ENCODE assay signal across 7 mouse cellular contexts in genomic region chr17:7946053-7946627, GRCm38 (mm10). TPM values are rescaled to one million over a fixed set of nuclear protein-coding genes. Genes with fewer than 3 reads are reported as not detected.
A peak's percentile ranks its signal among the peaks of the same experiment; 100 is the strongest.
DNase-seq lines count a peak whose midpoint lies in the region; ATAC-seq and TF ChIP-seq lines count a peak whose summit lies in the region.
"Not testable (repeated sequence)": the region's sequence is repeated elsewhere in the genome, so short reads cannot be mapped to it uniquely, and the experiment has no call there.

No protein-coding gene starts in this region.

- H3K4me3 ChIP-seq in bone marrow, adult 2 months (replicated peaks; ENCODE audit: control insufficient read depth, low read depth, low read length) = peak overlapping the region; percentile 90
- peak overlapping the region; percentile 55 for H3K4me3 ChIP-seq in heart, embryonic 11.5 days (ENCODE audit: low read depth, low read length)
- peak overlapping the region; percentile 52 for H3K4me3 ChIP-seq in intestine, embryonic 14.5 days (ENCODE audit: low read depth, low read length)
- H3K4me3 ChIP-seq in limb, embryonic 14.5 days (replicated peaks; ENCODE audit: low read length) = peak overlapping the region; percentile 49
- peak overlapping the region; percentile 40 for H3K4me3 ChIP-seq in macrophage (ENCODE audit: inconsistent target)
- H3K4me3 ChIP-seq in neural tube, embryonic 11.5 days (ENCODE audit: low read depth, low read length) = peak overlapping the region; percentile 48

- TF ChIP-seq CTCF in bone marrow, adult 2 months (IDR thresholded peaks at IDR 0.05; ENCODE audit: control insufficient read depth, insufficient read depth, low read length) = not testable (repeated sequence)

- not testable (repeated sequence) for H3K4me1 ChIP-seq in bone marrow, adult 2 months (ENCODE audit: control insufficient read depth, insufficient read depth, low read length); heart, embryonic 11.5 days (ENCODE audit: control insufficient read depth, insufficient read depth, low read length); intestine, embryonic 14.5 days (replicated peaks; ENCODE audit: control insufficient read depth, insufficient read depth, low read length); limb, embryonic 14.5 days (ENCODE audit: control insufficient read depth, insufficient read depth, low read length); neural tube, embryonic 11.5 days (ENCODE audit: control insufficient read depth, insufficient read depth, low read length)

- peak overlapping the region; percentile 43; the same call in 1 of the 2 replicates for H3K9ac ChIP-seq in heart, embryonic 11.5 days (ENCODE audit: low read depth, low read length)
- H3K9ac ChIP-seq in intestine, embryonic 14.5 days (ENCODE audit: low read length) = 0 out of 2 replicates have a peak overlapping the region, but pooled peaks have one; percentile 30
- H3K9ac ChIP-seq in limb, embryonic 14.5 days (ENCODE audit: low read depth, low read length, severe bottlenecking) = peak overlapping the region; percentile 54
- not testable (repeated sequence) for H3K9ac ChIP-seq in neural tube, embryonic 11.5 days (ENCODE audit: low read length)

- not testable (repeated sequence) for DNase-seq in intestine, embryonic 14.5 days (ENCODE audit: low spot score); limb, embryonic 14.5 days (ENCODE audit: low spot score); neural tube, embryonic 11.5 days (ENCODE audit: low spot score)

- not testable (repeated sequence) for H3K9me3 ChIP-seq in heart, embryonic 11.5 days (replicated peaks; ENCODE audit: control insufficient read depth, low read length); intestine, embryonic 14.5 days (ENCODE audit: control insufficient read depth, low read length); limb, embryonic 14.5 days (ENCODE audit: control insufficient read depth, low read length); neural tube, embryonic 11.5 days (ENCODE audit: control insufficient read depth, low read length)

- peak; percentile 27 for ATAC-seq in erythroid progenitor cell, adult 5-6 weeks (replicated peaks; ENCODE audit: low FRiP score, poor library complexity, severe bottlenecking)
- ATAC-seq in heart, embryonic 11.5 days (replicated peaks; ENCODE audit: insufficient number of reproducible peaks, low FRiP score, low TSS enrichment) = not testable (repeated sequence)
- peak; percentile 54 for ATAC-seq in intestine, embryonic 14.5 days (replicated peaks; ENCODE audit: low FRiP score, low TSS enrichment, low read depth)
- peak; percentile 54 for ATAC-seq in limb, embryonic 14.5 days (ENCODE audit: low FRiP score, low read depth)
- peak; percentile 24; the same call in 1 of the 2 replicates for ATAC-seq in neural tube, embryonic 11.5 days (ENCODE audit: insufficient read depth, low FRiP score, low TSS enrichment)

- 2% methylated on average over 19 of the region's 27 CpGs for WGBS in bone marrow, adult 2 months
- WGBS in heart, embryonic 11.5 days (ENCODE audit: insufficient replicate concordance) = 0% methylated on average over 15 of the region's 27 CpGs
- WGBS in intestine, embryonic 14.5 days = 0% methylated on average over 15 of the region's 27 CpGs
- 0% methylated on average over 11 of the region's 27 CpGs for WGBS in limb, embryonic 14.5 days
- 0% methylated on average over 2 of the region's 27 CpGs for WGBS in macrophage (ENCODE audit: missing documents)
- under 1% methylated on average over 14 of the region's 27 CpGs for WGBS in neural tube, embryonic 11.5 days

- not testable (repeated sequence) for H3K36me3 ChIP-seq in heart, embryonic 11.5 days (ENCODE audit: control insufficient read depth, insufficient read depth, low read length); intestine, embryonic 14.5 days (ENCODE audit: control insufficient read depth, insufficient read depth, low read length); limb, embryonic 14.5 days (ENCODE audit: control insufficient read depth, insufficient read depth, low read length); macrophage (ENCODE audit: inconsistent target); neural tube, embryonic 11.5 days (ENCODE audit: control insufficient read depth, insufficient read depth, low read length)

- not testable (repeated sequence) for H3K79me2 ChIP-seq in macrophage (ENCODE audit: inconsistent target)

- not testable (repeated sequence) for H3K27me3 ChIP-seq in heart, embryonic 11.5 days (ENCODE audit: control insufficient read depth, insufficient read depth, low read length); intestine, embryonic 14.5 days (replicated peaks; ENCODE audit: control insufficient read depth, insufficient read depth, low read length); limb, embryonic 14.5 days (ENCODE audit: control insufficient read depth, insufficient read depth, low read length); neural tube, embryonic 11.5 days (ENCODE audit: control insufficient read depth, insufficient read depth, low read length)

- H3K27ac ChIP-seq in bone marrow, adult 2 months (ENCODE audit: control insufficient read depth, insufficient read depth, low read depth, low read length, poor library complexity) = peak overlapping the region; percentile 59
- H3K27ac ChIP-seq in heart, embryonic 11.5 days (ENCODE audit: low read depth, low read length); intestine, embryonic 14.5 days (ENCODE audit: low read depth); macrophage: not testable (repeated sequence)
- H3K27ac ChIP-seq in limb, embryonic 14.5 days (replicated peaks; ENCODE audit: low read depth, low read length) = peak overlapping the region; percentile 79; the same call in 1 of the 2 replicates
- peak overlapping the region; percentile 53; the same call in 1 of the 2 replicates for H3K27ac ChIP-seq in neural tube, embryonic 11.5 days (ENCODE audit: low read depth, low read length)

- peak overlapping the region; percentile 52 for H3K4me2 ChIP-seq in heart, embryonic 11.5 days
- H3K4me2 ChIP-seq in intestine, embryonic 14.5 days (ENCODE audit: low read length) = peak overlapping the region; percentile 62
- peak overlapping the region; percentile 47 for H3K4me2 ChIP-seq in limb, embryonic 14.5 days (replicated peaks; ENCODE audit: low read depth, low read length, severe bottlenecking)
- peak overlapping the region; percentile 34; the same call in 1 of the 2 replicates for H3K4me2 ChIP-seq in neural tube, embryonic 11.5 days (ENCODE audit: low read depth)

- TF ChIP-seq POLR2A in bone marrow, adult 2 months (IDR thresholded peaks at IDR 0.05; ENCODE audit: borderline replicate concordance, control insufficient read depth, low read depth, low read length) = not testable (repeated sequence)
- 0 out of 2 replicates have a peak, but pooled peaks have one; percentile 4 for TF ChIP-seq POLR2A in limb, embryonic 14.5 days (IDR thresholded peaks at IDR 0.05; ENCODE audit: borderline replicate concordance, extremely low read depth, insufficient read depth, insufficient read length)

RNA-seq across cellular contexts. Expression of gene Rsph3a, which starts 0.7 kb away (rescaled TPM):
- polyA plus RNA-seq in bone marrow, adult 2 months (2011; ENCODE audit: insufficient read depth, insufficient read length, low replicate concordance, missing spikeins) = 8.0 and 23.6 TPM in 2 replicates
- 27.8 and 39.0 TPM in 2 replicates for total RNA-seq in erythroid progenitor cell, adult 5-6 weeks (2015; ENCODE audit: low replicate concordance)
- total RNA-seq in erythroid progenitor cell, adult 5-6 weeks (2017; ENCODE audit: low replicate concordance) = 1.5 and 19.5 TPM in 2 replicates
- 51.7 and 60.0 TPM in 2 replicates for polyA plus RNA-seq in heart, embryonic 11.5 days (2014; fragmentation: Nextera tagmentation; extraction: Ambion mirVana)
- polyA plus RNA-seq in intestine, embryonic 14.5 days (2014; fragmentation: Nextera tagmentation; extraction: Ambion mirVana) = 50.1 and 54.5 TPM in 2 replicates
- polyA plus RNA-seq in limb, embryonic 14.5 days (2012; rRNA removed) = 31.3 and 40.4 TPM in 2 replicates
- 56.4 and 59.1 TPM in 2 replicates for polyA plus RNA-seq in limb, embryonic 14.5 days (2014; fragmentation: Nextera tagmentation; extraction: Ambion mirVana)
- total RNA-seq in macrophage (2018; cell fraction: chromatin; rRNA removed) = 10 to 100 TPM in 20 of 26 experiments, 1 to 10 TPM in 6; 2.6 to 35.4 (median 15.4) TPM
- total RNA-seq in macrophage (2018; cell fraction: cytosol; rRNA removed) = 10 to 100 TPM; 13.0 to 34.1 (median 22.6) TPM
- 10 to 100 TPM in 15 of 26 experiments, 1 to 10 TPM in 11; 4.2 to 33.1 (median 12.8) TPM for total RNA-seq in macrophage (2018; cell fraction: nucleus; rRNA removed)
- 13.6 to 21.3 TPM (median 18.8 TPM) in 3 replicates for polyA plus RNA-seq in macrophage (2018)
- polyA plus RNA-seq in neural tube, embryonic 11.5 days (2014; fragmentation: Nextera tagmentation; extraction: Ambion mirVana) = 59.9 and 62.4 TPM in 2 replicates

RNA-seq across cellular contexts. Expression of gene Tagap, which starts 20.3 kb away (rescaled TPM):
- 3.6 and 8.7 TPM in 2 replicates for polyA plus RNA-seq in bone marrow, adult 2 months (2011; ENCODE audit: insufficient read depth, insufficient read length, low replicate concordance, missing spikeins)
- total RNA-seq in erythroid progenitor cell, adult 5-6 weeks (2015; ENCODE audit: low replicate concordance) = 3.4 and 14.8 TPM in 2 replicates
- total RNA-seq in erythroid progenitor cell, adult 5-6 weeks (2017; ENCODE audit: low replicate concordance) = 3.1 and 4.4 TPM in 2 replicates
- polyA plus RNA-seq in heart, embryonic 11.5 days (2014; fragmentation: Nextera tagmentation; extraction: Ambion mirVana) = 0.09 and 0.24 TPM in 2 replicates
- 0.94 and 1.4 TPM in 2 replicates for polyA plus RNA-seq in intestine, embryonic 14.5 days (2014; fragmentation: Nextera tagmentation; extraction: Ambion mirVana)
- 0.64 TPM in 2 replicates for polyA plus RNA-seq in limb, embryonic 14.5 days (2012; rRNA removed)
- polyA plus RNA-seq in limb, embryonic 14.5 days (2014; fragmentation: Nextera tagmentation; extraction: Ambion mirVana) = 0.65 and 1.1 TPM in 2 replicates
- 100 to 1,000 TPM in 4 of 26 experiments, 10 to 100 TPM in 19, 1 to 10 TPM in 3; 6.2 to 192 (median 60.9) TPM for total RNA-seq in macrophage (2018; cell fraction: chromatin; rRNA removed)
- 100 to 1,000 TPM in 6 of 26 experiments, 10 to 100 TPM in 18, 1 to 10 TPM in 2; 8.9 to 181 (median 54.4) TPM for total RNA-seq in macrophage (2018; cell fraction: cytosol; rRNA removed)
- 100 to 1,000 TPM in 8 of 26 experiments, 10 to 100 TPM in 17, 1 to 10 TPM in 1; 9.0 to 203 (median 79.1) TPM for total RNA-seq in macrophage (2018; cell fraction: nucleus; rRNA removed)
- 3.7 to 11.7 TPM (median 5.6 TPM) in 3 replicates for polyA plus RNA-seq in macrophage (2018)
- polyA plus RNA-seq in neural tube, embryonic 11.5 days (2014; fragmentation: Nextera tagmentation; extraction: Ambion mirVana) = 0.38 and 0.68 TPM in 2 replicates

Comparison
In these comparisons a context has a peak if more than half of its experiments do, and no peak if none do; other contexts are left out.
1. H3K4me3 ChIP-seq: peak in every context shown above with its lines; median percentile 90 in bone marrow, adult 2 months; 55 in heart, embryonic 11.5 days; 52 in intestine, embryonic 14.5 days; 49 in limb, embryonic 14.5 days; 48 in neural tube, embryonic 11.5 days; 40 in macrophage.